Mouse (Mus musculus) layer of hippocampus, postnatal 14 days (tissue): Measurements from ENCODE around the gene Ttc23. TPM values are rescaled to one million over a fixed set of nuclear protein-coding genes. Genes with fewer than 3 reads are reported as not detected.

Source experiments
- DNase-seq, 2 experiments: peaks; one replicate each; pipeline ENCODE4 v3.0.0; 2021 to 2022; ENCODE audit warnings: low spot score in 2 of 2, mixed read lengths in 1 of 2
- total RNA-seq, 2 experiments: library from RNA; stranded (reverse); gene quantifications; 2 replicates each; pipeline ENCODE4 v1.2.3; 2021

Ttc23 gene
- total RNA-seq, 2 experiments from 2014 or later, result 8.3 to 9.7 TPM

DNA sequence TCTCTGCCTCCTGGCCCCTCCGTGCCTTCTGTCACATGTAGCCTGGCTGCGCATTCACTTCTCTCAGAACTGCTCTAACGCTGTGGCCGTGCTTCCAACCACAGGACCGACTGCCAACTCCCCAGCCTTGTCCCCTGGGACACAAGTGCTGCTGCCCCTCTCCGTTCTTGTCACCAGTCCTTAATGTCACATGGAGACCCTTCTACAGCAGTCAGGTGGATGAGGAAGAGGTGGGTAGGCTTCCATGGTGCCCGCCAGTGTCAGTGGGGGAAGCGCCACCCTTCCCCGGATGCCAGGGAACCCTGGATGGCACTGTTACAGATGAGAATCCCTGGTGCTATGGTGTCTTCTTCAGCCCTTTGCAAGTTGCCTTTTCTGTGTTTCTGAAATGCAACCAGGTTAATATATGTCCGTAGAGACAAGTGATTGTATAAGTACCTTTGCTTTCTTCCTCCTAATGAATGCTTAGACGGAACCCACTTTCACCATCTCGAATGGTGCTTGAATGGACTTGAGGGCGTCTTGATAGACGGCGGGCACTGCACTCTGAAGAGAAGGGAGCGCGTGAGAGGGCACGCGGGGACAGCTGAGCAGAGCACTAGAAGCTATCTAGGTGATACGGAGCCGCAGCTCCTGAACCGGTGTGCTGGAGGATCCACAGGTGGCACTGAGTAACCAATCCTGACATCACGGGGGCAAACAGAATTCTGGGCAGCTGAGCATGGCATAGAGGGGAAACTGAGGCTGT lies 45.8 kb downstream of the Ttc23 start:
- no peak for DNase-seq

DNA sequence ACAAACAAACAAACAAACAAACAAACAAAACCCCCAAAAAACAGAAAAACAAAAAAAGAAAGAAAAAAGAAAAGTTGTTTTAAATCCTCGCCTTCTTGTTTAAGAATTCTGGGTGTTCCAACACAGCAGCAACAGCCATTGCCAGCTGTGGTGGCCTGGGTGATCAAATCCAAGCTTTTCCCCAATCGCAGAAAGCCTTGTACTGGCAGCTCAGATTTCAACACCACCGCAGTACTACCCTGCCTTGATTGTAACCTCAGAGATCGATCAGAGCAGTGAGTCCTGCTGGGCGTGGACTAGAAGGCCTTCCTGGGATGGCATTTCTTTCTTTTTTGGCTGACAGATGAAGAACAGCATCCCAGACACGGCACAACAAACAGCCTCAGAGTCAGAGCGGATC lies 48.7 kb downstream of the Ttc23 start:
- DNase-seq, result no peak

DNA sequence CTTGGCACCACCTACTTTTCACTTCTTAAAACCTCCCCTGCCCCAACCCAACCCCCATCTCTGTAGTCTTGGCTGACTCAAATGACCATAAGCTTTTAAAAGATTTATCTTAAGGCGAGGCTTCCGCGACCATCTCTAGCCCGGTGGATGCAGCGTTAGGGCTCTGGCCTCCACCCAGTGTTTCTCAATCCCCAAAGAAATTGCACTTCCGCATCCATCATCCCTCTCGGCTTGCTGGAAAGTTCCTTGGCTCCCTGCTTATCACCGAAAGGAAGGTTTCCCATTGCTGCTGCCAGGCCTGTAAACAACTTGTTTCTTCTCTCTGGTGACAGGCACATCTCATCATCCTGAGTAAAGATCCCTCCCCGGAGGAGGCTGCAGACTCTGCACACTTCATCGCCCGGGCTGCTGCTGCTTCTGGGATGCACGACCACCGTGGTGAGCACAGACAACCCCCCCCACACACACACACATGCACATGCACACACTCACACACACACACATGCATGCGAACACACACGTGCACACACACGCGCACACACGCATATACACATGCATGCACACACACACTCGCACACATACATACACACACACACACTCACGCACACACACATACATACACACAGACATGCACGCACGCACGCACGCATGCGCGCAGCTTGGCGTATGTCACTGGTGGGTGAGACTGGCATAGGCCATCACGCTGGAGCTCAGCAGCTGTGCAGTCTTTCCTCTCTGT lies 50.9 kb downstream of the Ttc23 start:
- no peak for DNase-seq

- no peak for DNase-seq
Measured at GRCm38 (mm10) chr7:67699301-67699700, 52.1 kb downstream of the Ttc23 start.

DNA sequence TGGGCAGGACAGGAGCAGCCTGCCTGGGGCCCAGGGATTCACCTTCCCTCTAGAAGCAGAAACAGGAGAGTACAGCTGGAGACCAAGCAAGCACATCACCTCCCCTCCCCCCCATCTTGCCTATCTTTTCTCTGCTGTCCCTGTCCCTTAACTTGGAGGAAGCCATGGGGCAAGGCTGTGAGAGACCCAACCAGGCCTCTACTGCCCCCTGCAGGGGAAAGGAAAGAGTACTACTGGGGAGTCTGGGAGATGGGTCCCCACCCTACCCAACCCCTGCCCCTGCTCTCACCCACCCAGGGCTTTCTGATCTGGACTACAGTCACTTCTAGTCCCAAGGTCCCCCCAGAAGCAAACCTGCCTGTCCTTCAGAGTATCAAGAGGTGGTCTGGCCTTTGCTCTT lies 53.6 kb downstream of the Ttc23 start:
- peak in 1 of 2 experiments; percentile 19 for DNase-seq

DNA sequence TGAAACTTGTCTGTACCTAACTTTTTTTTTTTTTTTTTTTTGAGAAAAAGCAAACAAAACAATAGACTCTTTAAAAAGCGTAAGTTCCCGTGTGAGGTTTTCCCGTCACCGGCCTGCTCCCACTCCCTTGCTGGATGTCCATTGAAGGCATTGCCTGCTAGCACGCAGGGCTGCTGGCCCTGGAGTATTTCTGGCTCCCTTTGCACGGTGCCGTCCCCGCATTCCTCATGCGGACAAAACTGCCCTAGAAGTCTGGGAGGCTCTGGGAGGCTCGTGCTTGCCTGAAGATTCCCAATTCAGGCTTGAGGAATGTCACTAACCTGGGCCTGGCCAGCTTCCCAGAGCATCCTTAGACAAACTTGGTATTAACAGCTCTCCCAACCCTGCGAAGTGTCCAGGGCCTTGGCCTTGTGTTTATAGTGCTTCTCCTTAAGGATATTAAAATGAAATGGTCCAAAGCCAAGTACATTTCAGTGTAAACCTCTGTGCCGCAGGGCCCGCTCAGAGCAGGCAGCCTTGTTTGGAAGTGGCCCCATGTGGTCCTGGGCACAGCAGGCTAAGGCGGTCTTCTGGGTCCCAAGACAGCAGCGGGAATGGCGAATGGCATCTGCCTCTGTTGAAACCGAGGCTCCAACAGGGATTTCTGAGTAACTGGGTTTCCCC lies 54.2 kb downstream of the Ttc23 start:
- no peak for DNase-seq

- no peak for DNase-seq
Measured at GRCm38 (mm10) chr7:67708160-67708559, 61.0 kb downstream of the Ttc23 start.

DNA sequence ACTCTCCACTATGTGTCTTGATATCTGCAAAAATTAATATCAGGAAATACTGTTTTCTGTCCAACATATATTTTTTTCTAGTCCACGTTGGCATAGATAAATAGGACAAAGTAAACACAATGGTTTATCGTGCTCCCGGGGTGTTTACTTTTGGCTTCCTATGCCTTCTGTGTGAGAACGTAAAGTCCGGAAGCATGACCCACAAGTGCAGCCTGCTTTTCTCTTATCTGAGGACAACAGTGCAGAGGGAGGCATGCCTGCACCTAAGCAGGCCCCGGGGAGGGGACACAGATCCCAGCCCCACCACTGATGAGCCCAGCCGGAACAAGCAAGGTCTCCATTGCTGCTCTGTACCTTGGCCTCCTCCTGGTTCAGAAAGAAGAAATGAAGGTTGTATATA lies 63.0 kb downstream of the Ttc23 start:
- DNase-seq, result no peak

DNA sequence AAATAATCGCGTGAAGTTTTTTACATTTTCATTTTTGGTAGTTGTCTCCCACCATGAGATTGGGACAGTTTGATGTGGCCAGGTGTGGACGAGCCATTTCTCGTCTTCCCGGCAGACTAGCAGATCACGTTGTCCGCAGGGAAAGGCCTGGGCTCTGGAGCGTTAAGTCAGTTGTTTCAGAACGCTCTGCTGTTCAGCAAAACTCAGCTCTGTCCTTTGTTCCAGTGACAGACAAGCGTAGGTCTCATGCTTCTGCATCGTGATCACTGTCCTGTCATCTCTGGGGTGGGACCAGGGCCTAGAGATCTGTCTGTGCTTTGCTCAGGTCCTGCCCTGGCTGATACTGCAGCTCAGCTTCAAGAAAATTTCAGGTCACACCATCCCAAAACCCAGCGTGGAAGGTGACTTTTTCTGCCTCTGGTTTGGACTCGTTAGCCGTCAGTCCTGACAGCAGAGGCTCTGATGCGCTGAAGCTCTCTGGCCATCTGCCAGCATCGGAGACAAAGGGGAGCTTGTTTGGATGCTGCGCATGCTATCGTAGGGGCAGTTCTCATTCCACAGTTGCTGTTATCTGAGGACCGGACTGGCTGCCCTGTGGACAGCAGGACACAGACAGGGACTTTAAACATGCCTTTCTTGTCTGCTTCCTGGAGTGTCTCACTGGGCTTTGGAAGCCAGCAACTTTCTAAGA lies 66.8 kb downstream of the Ttc23 start:
- DNase-seq, result peak; percentile 44 to 47

GRCm38 (mm10) chr7:67715176-67715575 lies 68.0 kb downstream of the Ttc23 start:
- no peak for DNase-seq

- DNase-seq, result no peak
Measured at GRCm38 (mm10) chr7:67716213-67716878, 69.1 kb downstream of the Ttc23 start.

DNA sequence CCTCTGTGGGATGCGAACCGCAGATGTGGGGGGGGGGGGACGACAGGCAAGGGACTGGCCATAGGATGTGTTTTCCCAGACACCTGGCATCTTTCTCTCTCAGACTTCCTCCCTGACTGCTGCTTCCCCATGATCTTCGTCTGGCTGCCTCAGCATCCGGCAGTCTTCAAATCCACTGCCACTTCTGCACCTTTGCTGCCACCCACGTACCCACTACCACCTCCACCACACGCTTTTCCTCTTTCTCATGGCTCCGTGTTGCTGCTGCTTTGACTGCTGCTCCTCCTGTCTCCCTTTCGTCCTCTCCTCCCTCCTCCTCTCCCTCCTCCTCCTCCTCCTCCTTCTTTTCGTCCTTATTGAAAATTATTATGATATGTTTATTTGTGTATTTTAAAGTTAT lies 69.7 kb downstream of the Ttc23 start:
- DNase-seq, result no peak

- no peak for DNase-seq
Measured at GRCm38 (mm10) chr7:67717520-67717919, 70.3 kb downstream of the Ttc23 start.

DNA sequence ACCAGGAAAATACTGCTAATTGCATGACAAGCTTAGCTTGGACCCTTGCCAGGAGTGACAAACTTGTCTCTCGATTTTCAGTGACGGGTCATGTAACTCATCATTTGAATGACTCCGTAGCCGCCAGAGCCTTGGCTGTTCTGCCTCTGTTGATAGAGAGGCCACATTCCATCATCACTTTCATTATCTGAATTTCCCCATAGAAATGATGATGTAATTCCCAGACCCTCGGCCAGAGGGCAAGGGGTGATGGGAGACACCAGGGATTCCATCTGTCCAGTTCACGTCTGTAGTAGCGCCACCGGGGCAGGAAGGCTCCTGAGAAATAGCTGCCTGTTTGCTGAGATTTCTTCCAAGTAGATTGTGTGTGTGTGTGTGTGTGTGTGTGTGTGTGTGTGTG lies 71.6 kb downstream of the Ttc23 start:
- DNase-seq, result no peak

- no peak for DNase-seq
Measured at GRCm38 (mm10) chr7:67722163-67722562, 75.0 kb downstream of the Ttc23 start.

GRCm38 (mm10) chr7:67724536-67724935 lies 77.3 kb downstream of the Ttc23 start:
- no peak for DNase-seq

DNA sequence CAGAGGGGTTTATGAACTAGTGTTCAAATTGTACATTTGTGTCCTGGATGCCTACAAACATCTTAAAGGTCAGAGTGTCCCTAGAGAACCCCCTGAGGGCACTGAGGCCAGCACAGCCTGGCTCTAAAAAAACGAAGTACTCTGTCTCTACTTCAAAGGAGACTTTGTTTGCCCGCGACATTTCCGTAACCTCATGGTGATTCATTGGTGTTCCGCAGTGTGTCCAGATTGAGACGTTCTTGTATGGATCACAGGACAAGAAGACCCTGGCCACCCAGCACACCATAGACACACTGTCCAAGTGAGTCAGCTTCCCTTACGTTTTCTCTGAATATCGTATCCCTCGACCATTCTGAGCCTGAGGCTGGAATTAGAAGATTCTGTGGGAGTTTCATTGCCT lies 77.8 kb downstream of the Ttc23 start:
- DNase-seq, result no peak

- no peak for DNase-seq
Measured at GRCm38 (mm10) chr7:67728203-67728602, 81.0 kb downstream of the Ttc23 start.

DNA sequence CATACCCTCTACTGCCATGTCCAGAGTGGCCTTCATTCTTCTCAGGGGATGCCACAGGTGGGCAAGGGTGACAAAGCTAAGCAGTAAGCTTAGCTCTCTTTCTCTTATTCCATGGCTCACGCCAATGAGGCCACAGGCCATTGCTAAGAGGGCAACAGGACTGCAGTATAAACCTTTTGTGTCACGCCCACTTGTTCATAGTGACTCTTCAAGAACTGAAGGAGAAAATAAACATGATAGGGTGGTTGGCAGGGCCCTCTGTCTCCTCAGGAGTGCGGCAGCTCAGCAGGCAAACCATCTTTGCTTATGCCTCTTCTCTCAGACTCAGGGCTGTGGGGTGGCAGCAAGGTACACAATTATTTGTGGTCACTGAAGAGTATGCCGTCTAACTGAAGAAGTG lies 81.6 kb downstream of the Ttc23 start:
- DNase-seq, result no peak

- DNase-seq, result no peak
Measured at GRCm38 (mm10) chr7:67730431-67731110, 83.4 kb downstream of the Ttc23 start.
